9 mouse cellular contexts compared by ENCODE assay signal in genomic region chr11:44398356-44398755, GRCm38 (mm10). TPM values are rescaled to one million over a fixed set of nuclear protein-coding genes. Genes with fewer than 3 reads are reported as not detected.
A peak's percentile ranks its signal among the peaks of the same experiment; 100 is the strongest.
DNase-seq lines count a peak whose midpoint lies in the region; ATAC-seq and TF ChIP-seq lines count a peak whose summit lies in the region.
"Had no signal": no experiment of that assay in that cellular context is flagged by ENCODE, and none has a peak within 500 bp of the region (broad histone marks: within the 10 kb centered on the region; RNA-seq: fewer than 3 reads in every experiment).

No protein-coding gene starts in this region.

- TF ChIP-seq CTCF in lung, adult 2 months (IDR thresholded peaks at IDR 0.05; ENCODE audit: insufficient read depth, low read length) = no peak

- H3K4me3 ChIP-seq in heart, embryonic 13.5 days = no peak overlapping the region
- H3K4me3 ChIP-seq in lung, embryonic 16.5 days (ENCODE audit: low read length) = no peak overlapping the region
- no peak overlapping the region for H3K4me3 ChIP-seq in lung, adult 2 months (replicated peaks; ENCODE audit: extremely low read depth, low read depth, low read length)
- no peak overlapping the region for H3K4me3 ChIP-seq in hindbrain, embryonic 16.5 days (ENCODE audit: low read length)
- H3K4me3 ChIP-seq in neural tube, embryonic 15.5 days (replicated peaks) = no peak overlapping the region

- no peaks in the 10 kb centered on the region for H3K36me3 ChIP-seq in heart, embryonic 13.5 days
- no peaks in the 10 kb centered on the region for H3K36me3 ChIP-seq in lung, embryonic 16.5 days (ENCODE audit: control insufficient read depth, insufficient read depth, low read length)
- no peaks in the 10 kb centered on the region for H3K36me3 ChIP-seq in hindbrain, embryonic 16.5 days (ENCODE audit: control insufficient read depth, insufficient read depth, low read length)
- H3K36me3 ChIP-seq in neural tube, embryonic 15.5 days = no peaks in the 10 kb centered on the region

- H3K4me2 ChIP-seq in heart, embryonic 13.5 days = peak overlapping the region; percentile 69
- H3K4me2 ChIP-seq in lung, embryonic 16.5 days (ENCODE audit: low read depth, low read length) = peak overlapping the region; percentile 64; the same call in 1 of the 2 replicates
- H3K4me2 ChIP-seq in hindbrain, embryonic 16.5 days (ENCODE audit: low read length) = peak overlapping the region; percentile 79
- H3K4me2 ChIP-seq in neural tube, embryonic 15.5 days = peak overlapping the region; percentile 66

- DNase-seq in heart, postnatal 4 days = no peak
- DNase-seq in lung, adult 2 months = no peak
- DNase-seq in frontal cortex, postnatal 14 days (ENCODE audit: low spot score in 2 of 2) = no peak

- H3K9ac ChIP-seq in heart, embryonic 13.5 days = 0 out of 2 replicates have a peak overlapping the region, but pooled peaks have one; percentile 67
- H3K9ac ChIP-seq in lung, embryonic 16.5 days (ENCODE audit: low read length) = no peak overlapping the region
- H3K9ac ChIP-seq in hindbrain, embryonic 16.5 days (ENCODE audit: low read depth, low read length) = no peak overlapping the region
- no peak overlapping the region for H3K9ac ChIP-seq in neural tube, embryonic 15.5 days (replicated peaks)

- ATAC-seq in heart, embryonic 13.5 days (ENCODE audit: extremely low read depth, insufficient number of reproducible peaks, low FRiP score, low TSS enrichment) = no peak
- ATAC-seq in lung, embryonic 16.5 days (ENCODE audit: low read depth) = 0 out of 2 replicates have a peak, but pooled peaks have one; percentile 13
- 0 out of 2 replicates have a peak, but pooled peaks have one; percentile 5 for ATAC-seq in hindbrain, embryonic 16.5 days
- no peak; the same call in 1 of the 2 replicates for ATAC-seq in neural tube, embryonic 15.5 days (ENCODE audit: low FRiP score)
- ATAC-seq in inflammation-experienced regulatory T-cells, adult 6 months = no peak

- TF ChIP-seq POLR2A in lung, adult 2 months (IDR thresholded peaks at IDR 0.05; ENCODE audit: borderline replicate concordance, extremely low read depth, low read depth, low read length) = no peak

- H3K27ac ChIP-seq in heart, embryonic 13.5 days (replicated peaks) = no peak overlapping the region
- H3K27ac ChIP-seq in lung, embryonic 16.5 days (ENCODE audit: low read length) = no peak overlapping the region
- no peak overlapping the region for H3K27ac ChIP-seq in hindbrain, embryonic 16.5 days (ENCODE audit: low read depth, low read length)
- no peak overlapping the region for H3K27ac ChIP-seq in neural tube, embryonic 15.5 days (replicated peaks)
- H3K27ac ChIP-seq: left cerebral cortex, adult 2 months had no signal

- 0 out of 2 replicates have a peak, but pooled peaks cover 3% of the 10 kb centered on the region for H3K27me3 ChIP-seq in heart, embryonic 13.5 days (replicated peaks)
- no peaks in the 10 kb centered on the region; the same call in 1 of the 2 replicates for H3K27me3 ChIP-seq in lung, embryonic 16.5 days (ENCODE audit: control insufficient read depth, insufficient read depth, low read depth, low read length)
- no peaks in the 10 kb centered on the region for H3K27me3 ChIP-seq in hindbrain, embryonic 16.5 days (replicated peaks; ENCODE audit: control insufficient read depth, insufficient read depth, low read length)
- H3K27me3 ChIP-seq in neural tube, embryonic 15.5 days (replicated peaks) = no peaks in the 10 kb centered on the region

- peaks cover 45% of the 10 kb centered on the region for H3K4me1 ChIP-seq in heart, embryonic 13.5 days
- no peaks in the 10 kb centered on the region; the same call in 1 of the 2 replicates for H3K4me1 ChIP-seq in lung, embryonic 16.5 days (replicated peaks; ENCODE audit: control insufficient read depth, insufficient read depth, low read length)
- no peaks in the 10 kb centered on the region for H3K4me1 ChIP-seq in lung, adult 2 months (ENCODE audit: control insufficient read depth, insufficient read depth, low read length)
- peaks cover 6% of the 10 kb centered on the region; the same call in 1 of the 2 replicates for H3K4me1 ChIP-seq in hindbrain, embryonic 16.5 days (ENCODE audit: control insufficient read depth, insufficient read depth, low read depth, low read length)
- H3K4me1 ChIP-seq in neural tube, embryonic 15.5 days = peaks cover 17% of the 10 kb centered on the region

- no peaks in the 10 kb centered on the region for H3K9me3 ChIP-seq in heart, embryonic 13.5 days
- H3K9me3 ChIP-seq in lung, embryonic 16.5 days (ENCODE audit: control insufficient read depth, low read length) = no peaks in the 10 kb centered on the region
- H3K9me3 ChIP-seq in hindbrain, embryonic 16.5 days (ENCODE audit: control insufficient read depth, low read length) = no peaks in the 10 kb centered on the region
- H3K9me3 ChIP-seq in neural tube, embryonic 15.5 days (replicated peaks) = no peaks in the 10 kb centered on the region

- WGBS in heart, embryonic 13.5 days = 64% methylated on average over 6 of the region's 6 CpGs
- WGBS in lung, embryonic 16.5 days = 61% methylated on average over 6 of the region's 6 CpGs
- WGBS in lung, adult 2 months = 79% methylated on average over 6 of the region's 6 CpGs
- WGBS in hindbrain, embryonic 16.5 days = 70% methylated on average over 6 of the region's 6 CpGs
- 54% methylated on average over 6 of the region's 6 CpGs for WGBS in neural tube, embryonic 15.5 days

RNA-seq across cellular contexts. Expression of gene Il12b, which starts 1.5 kb away (rescaled TPM):
- polyA plus RNA-seq in heart, embryonic 13.5 days (2015; fragmentation: Nextera tagmentation; extraction: Ambion mirVana) = 0.09 and 0.23 TPM in 2 replicates
- total RNA-seq in heart, postnatal 4 days (2021) = not detected
- not detected in 2 replicates for polyA plus RNA-seq in lung, embryonic 16.5 days (2015; fragmentation: Nextera tagmentation; extraction: Ambion mirVana)
- 0.15 and 0.17 TPM in 2 replicates for polyA plus RNA-seq in lung, adult 2 months (2012; rRNA removed)
- not detected in 2 replicates for polyA plus RNA-seq in hindbrain, embryonic 16.5 days (2015; fragmentation: Nextera tagmentation; extraction: Ambion mirVana)
- polyA plus RNA-seq in neural tube, embryonic 15.5 days (2015; fragmentation: Nextera tagmentation; extraction: Ambion mirVana) = not detected in 2 replicates
- under 1 TPM in 2 of 3 experiments, not detected in 1; 0.17 to 0.31 TPM for polyA plus RNA-seq in inflammation-experienced regulatory T-cells, adult 6 months (2017; shearing (Covaris generic))
- total RNA-seq: left cerebral cortex, adult 2 months had no signal

Comparison
In these comparisons a context has a peak if more than half of its experiments do, and no peak if none do; other contexts are left out.
1. ATAC-seq: peak in lung, embryonic 16.5 days (single experiment) and hindbrain, embryonic 16.5 days (single experiment); none in heart, embryonic 13.5 days (single experiment), neural tube, embryonic 15.5 days (single experiment) and inflammation-experienced regulatory T-cells, adult 6 months (single experiment).
2. Peak in every context shown above with its lines, with median percentiles within 50 percentile points of each other: H3K4me2 ChIP-seq.